Mouse (Mus musculus) myocyte (in vitro differentiated cells): ENCODE results near the gene Tex44.

Experiments used
- E2F4 ChIP-seq: IDR thresholded peaks from one replicate; pipeline ENCODE4 v1.6.1; 2011; ENCODE audit warnings: mild to moderate bottlenecking, control low read depth, moderate library complexity; ENCODE audit not compliant: insufficient read depth
- MAX ChIP-seq: IDR thresholded peaks from one replicate; pipeline ENCODE4 v1.6.1; 2011; ENCODE audit warnings: low read depth, mild to moderate bottlenecking, control low read depth
- MYOG ChIP-seq, 3 experiments: IDR thresholded peaks; one replicate each; pipeline ENCODE4 v1.6.1; 2011; ENCODE audit warnings: control low read depth in 2 of 3, low read depth in 2 of 3, mild to moderate bottlenecking in 2 of 3; ENCODE audit not compliant: insufficient read length in 2 of 3, control insufficient read depth in 1 of 3, insufficient read depth in 1 of 3
- POLR2A ChIP-seq: IDR thresholded peaks from one replicate; pipeline ENCODE4 v1.6.1; 2011; ENCODE audit warnings: low read depth, mild to moderate bottlenecking, control low read depth, moderate library complexity; ENCODE audit not compliant: insufficient read length
- REST ChIP-seq: IDR thresholded peaks from one replicate; pipeline ENCODE4 v1.6.1; 2011; ENCODE audit warnings: mild to moderate bottlenecking, control low read depth, moderate library complexity; ENCODE audit not compliant: insufficient read depth, insufficient read length
- SRF ChIP-seq: IDR thresholded peaks from one replicate; pipeline ENCODE4 v1.6.1; 2011; ENCODE audit warnings: low read depth; ENCODE audit not compliant: control insufficient read depth, insufficient read length
- TCF12 ChIP-seq: IDR thresholded peaks from one replicate; pipeline ENCODE4 v1.6.1; 2011; ENCODE audit warnings: mild to moderate bottlenecking, control low read depth; ENCODE audit not compliant: poor library complexity, insufficient read depth, severe bottlenecking
- USF1 ChIP-seq: IDR thresholded peaks from one replicate; pipeline ENCODE4 v1.6.1; 2011; ENCODE audit warnings: low read depth, mild to moderate bottlenecking, control low read depth, moderate library complexity

GRCm38 (mm10) chr1:86449966-86450365 is 23.8 kb downstream of the Tex44 start:
- TF ChIP-seq POLR2A, result no peak
- no peak for TF ChIP-seq TCF12
- no peak for TF ChIP-seq SRF
- no peak for TF ChIP-seq E2F4
- TF ChIP-seq USF1, result no peak
- no peak for TF ChIP-seq REST
- no peak for TF ChIP-seq MYOG (IDR thresholded peaks at IDR 0.05; ENCODE audit: control insufficient read depth in 1 of 3, insufficient read depth in 1 of 3, insufficient read length in 2 of 3, low read depth in 2 of 3)
- TF ChIP-seq MAX, result no peak
